Mouse (Mus musculus) urinary bladder, postnatal 10 days (tissue): ENCODE measurements around the gene Cdc14a.

Experiments used
- DNase-seq: peaks from one replicate; pipeline ENCODE4 v3.0.0; 2022; ENCODE audit warnings: low spot score

The Cdc14a gene

GRCm38 (mm10) chr3:116327616-116328004 lies 96.2 kb downstream of the Cdc14a start:
- DNase-seq: no peak

GRCm38 (mm10) chr3:116327001-116327615 lies 96.7 kb downstream of the Cdc14a start:
- peak; percentile 56 for DNase-seq

- no peak for DNase-seq
Measured at GRCm38 (mm10) chr3:116325501-116325900, 98.3 kb downstream of the Cdc14a start.

GRCm38 (mm10) chr3:116319696-116320095 lies 104.1 kb downstream of the Cdc14a start:
- no peak for DNase-seq

GRCm38 (mm10) chr3:116311838-116312237 lies 112.0 kb downstream of the Cdc14a start:
- no peak for DNase-seq

- DNase-seq: no peak
Measured at GRCm38 (mm10) chr3:116311173-116311572, 112.7 kb downstream of the Cdc14a start.

- DNase-seq: no peak
Measured at GRCm38 (mm10) chr3:116310672-116311071, 113.2 kb downstream of the Cdc14a start.

GRCm38 (mm10) chr3:116310033-116310432 lies 113.8 kb downstream of the Cdc14a start:
- DNase-seq: no peak

- DNase-seq: no peak
Measured at GRCm38 (mm10) chr3:116304800-116305753, 118.8 kb downstream of the Cdc14a start.

- DNase-seq: no peak
Measured at GRCm38 (mm10) chr3:116302581-116302980, 121.3 kb downstream of the Cdc14a start.

- DNase-seq: no peak
Measured at GRCm38 (mm10) chr3:116301754-116302153, 122.1 kb downstream of the Cdc14a start.

- no peak for DNase-seq
Measured at GRCm38 (mm10) chr3:116298727-116299126, 125.1 kb downstream of the Cdc14a start.

GRCm38 (mm10) chr3:116298003-116298402 lies 125.8 kb downstream of the Cdc14a start:
- no peak for DNase-seq

- DNase-seq: no peak
Measured at GRCm38 (mm10) chr3:116297170-116297569, 126.7 kb downstream of the Cdc14a start.

GRCm38 (mm10) chr3:116290041-116290815 lies 133.6 kb downstream of the Cdc14a start:
- no peak for DNase-seq

GRCm38 (mm10) chr3:116288833-116289232 lies 135.0 kb downstream of the Cdc14a start:
- DNase-seq: no peak

GRCm38 (mm10) chr3:116284735-116285134 lies 139.1 kb downstream of the Cdc14a start:
- DNase-seq: no peak

- DNase-seq: no peak
Measured at GRCm38 (mm10) chr3:116283996-116284395, 139.8 kb downstream of the Cdc14a start.

GRCm38 (mm10) chr3:116281663-116282062 lies 142.2 kb downstream of the Cdc14a start:
- DNase-seq: no peak

- DNase-seq: no peak
Measured at GRCm38 (mm10) chr3:116277146-116277545, 146.7 kb downstream of the Cdc14a start.

GRCm38 (mm10) chr3:116271679-116272078 lies 152.2 kb downstream of the Cdc14a start:
- DNase-seq: no peak

GRCm38 (mm10) chr3:116267036-116267654 lies 156.7 kb downstream of the Cdc14a start:
- DNase-seq: no peak
